9 mouse cellular contexts compared by ENCODE assay signal in the genomic region with DNA sequence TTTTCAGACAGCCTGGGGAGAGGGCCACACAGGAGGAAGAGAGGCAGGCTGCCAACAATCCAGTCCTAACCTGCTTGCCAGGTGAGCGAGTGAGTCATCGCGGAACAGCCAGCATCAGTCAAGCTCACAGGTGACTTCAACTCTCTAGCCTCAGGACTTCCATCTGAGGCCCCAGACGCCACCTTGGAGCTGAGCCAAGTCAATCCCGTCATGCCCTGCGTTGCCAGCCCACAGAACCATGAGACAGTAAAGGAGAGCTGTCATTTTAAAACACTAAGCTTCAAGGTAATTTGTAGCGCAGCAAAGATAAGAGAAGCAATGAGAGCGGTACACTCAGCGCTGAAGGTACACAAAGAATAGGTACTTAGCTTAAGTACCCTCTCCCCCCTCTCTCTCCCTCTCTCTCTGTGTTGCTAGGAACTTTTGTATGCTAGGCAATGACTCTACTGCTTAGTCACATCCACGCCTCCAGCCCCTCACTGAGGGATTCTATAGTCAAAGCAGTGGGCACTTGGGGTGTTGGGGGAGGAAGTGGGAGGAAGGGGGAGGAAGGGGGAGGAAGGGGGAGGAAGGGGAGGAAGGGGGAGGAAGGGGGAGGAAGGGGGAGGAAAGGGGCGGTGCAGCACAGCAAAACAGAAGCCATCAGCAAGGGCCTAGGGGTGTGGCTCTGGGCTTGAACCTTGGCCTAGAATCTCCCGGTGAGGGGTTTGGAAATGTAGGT. TPM values are rescaled to one million over a fixed set of nuclear protein-coding genes. Genes with fewer than 3 reads are reported as not detected.
DNase-seq lines count a peak whose midpoint lies in the region; ATAC-seq and TF ChIP-seq lines count a peak whose summit lies in the region.
"Had no signal": no experiment of that assay in that cellular context is flagged by ENCODE, and none has a peak within 500 bp of the region (broad histone marks: within the 10 kb centered on the region; RNA-seq: fewer than 3 reads in every experiment).

No protein-coding gene starts in this region.

- no peak overlapping the region for H3K9ac ChIP-seq in hindbrain, postnatal 0 days (replicated peaks; ENCODE audit: low read length)
- H3K9ac ChIP-seq in lung, postnatal 0 days (replicated peaks; ENCODE audit: low read depth): no peak overlapping the region
- H3K9ac ChIP-seq: limb, embryonic 12.5 days had no signal

- no peaks in the 10 kb centered on the region for H3K27me3 ChIP-seq in hindbrain, postnatal 0 days (ENCODE audit: insufficient read depth, low read length)
- H3K27me3 ChIP-seq in hindbrain, embryonic 10.5 days (ENCODE audit: insufficient read depth, poor library complexity, severe bottlenecking): no peaks in the 10 kb centered on the region
- no peaks in the 10 kb centered on the region for H3K27me3 ChIP-seq in lung, postnatal 0 days (replicated peaks; ENCODE audit: insufficient read depth, low read length)
- H3K27me3 ChIP-seq in spleen, adult 2 months (ENCODE audit: control insufficient read depth, insufficient read depth, low read length): no peaks in the 10 kb centered on the region
- H3K27me3 ChIP-seq: limb, embryonic 12.5 days had no signal

- ATAC-seq in hindbrain, postnatal 0 days: no peak
- peak; percentile 68 for ATAC-seq in common myeloid progenitor, adult 5-6 weeks (replicated peaks; ENCODE audit: low read depth, poor library complexity, severe bottlenecking)
- ATAC-seq in lung, postnatal 0 days: peak; percentile 90

- H3K9me3 ChIP-seq in hindbrain, postnatal 0 days (ENCODE audit: low read length): no peaks in the 10 kb centered on the region
- H3K9me3 ChIP-seq in hindbrain, embryonic 10.5 days: no peaks in the 10 kb centered on the region
- H3K9me3 ChIP-seq in lung, postnatal 0 days (ENCODE audit: low read length): no peaks in the 10 kb centered on the region
- H3K9me3 ChIP-seq: limb, embryonic 12.5 days had no signal

- peak; percentile 79 for TF ChIP-seq EP300 in lung, postnatal 0 days (IDR thresholded peaks at IDR 0.05)

- no peak for TF ChIP-seq CTCF in hindbrain, postnatal 0 days (IDR thresholded peaks at IDR 0.05; ENCODE audit: low read depth)
- no peak for TF ChIP-seq CTCF in lung, postnatal 0 days (IDR thresholded peaks at IDR 0.05)
- no peak for TF ChIP-seq CTCF in spleen, adult 2 months (IDR thresholded peaks at IDR 0.05; ENCODE audit: extremely low read depth, insufficient read depth, insufficient read length, insufficient replicate concordance)

- WGBS in hindbrain, postnatal 0 days: 45% methylated on average over 12 of the region's 12 CpGs
- WGBS in hindbrain, embryonic 10.5 days: 88% methylated on average over 12 of the region's 12 CpGs
- WGBS in lung, postnatal 0 days: 26% methylated on average over 12 of the region's 12 CpGs
- 9% methylated on average over 12 of the region's 12 CpGs for WGBS in spleen, adult 2 months

- DNase-seq in hindbrain, postnatal 0 days (ENCODE audit: low spot score): peak; percentile 68
- DNase-seq in hindbrain, embryonic 10.5 days (ENCODE audit: low spot score): no peak
- DNase-seq in NIH3T3 (ENCODE audit: low read depth): peak; percentile 19
- DNase-seq in kidney, adult 11 months: peak; percentile 88
- peak; percentile 96 for DNase-seq in lung, postnatal 0 days (ENCODE audit: low spot score)
- DNase-seq in spleen, adult 2 months (ENCODE audit: low read depth in 1 of 2, low spot score in 2 of 2): peak; percentile 70 to 78
- no peak for DNase-seq in embryo, embryonic 10.5 days (ENCODE audit: low spot score)

- peak overlapping the region; percentile 21; the same call in 1 of the 2 replicates for H3K4me2 ChIP-seq in hindbrain, postnatal 0 days (ENCODE audit: low read depth, low read length)
- H3K4me2 ChIP-seq in lung, postnatal 0 days (replicated peaks; ENCODE audit: low read depth, low read length): no peak overlapping the region
- H3K4me2 ChIP-seq: limb, embryonic 12.5 days had no signal

- no peaks in the 10 kb centered on the region for H3K36me3 ChIP-seq in hindbrain, postnatal 0 days (ENCODE audit: insufficient read depth, low read length)
- no peaks in the 10 kb centered on the region for H3K36me3 ChIP-seq in hindbrain, embryonic 10.5 days
- H3K36me3 ChIP-seq in lung, postnatal 0 days (ENCODE audit: insufficient read depth, low read length): no peaks in the 10 kb centered on the region
- H3K36me3 ChIP-seq in spleen, adult 2 months (ENCODE audit: control insufficient read depth, insufficient read depth, low read length): no peaks in the 10 kb centered on the region
- H3K36me3 ChIP-seq: limb, embryonic 12.5 days had no signal

- no peak overlapping the region for H3K4me3 ChIP-seq in hindbrain, postnatal 0 days (ENCODE audit: low read length)
- no peak overlapping the region for H3K4me3 ChIP-seq in hindbrain, embryonic 10.5 days
- H3K4me3 ChIP-seq in lung, postnatal 0 days (ENCODE audit: low read depth, low read length): no peak overlapping the region
- H3K4me3 ChIP-seq in spleen, adult 2 months (ENCODE audit: extremely low read depth, insufficient read depth, insufficient read length): no peak overlapping the region
- H3K4me3 ChIP-seq: limb, embryonic 12.5 days had no signal

- peaks cover 3% of the 10 kb centered on the region; the same call in 1 of the 2 replicates for H3K4me1 ChIP-seq in hindbrain, postnatal 0 days (ENCODE audit: insufficient read depth, low read length)
- H3K4me1 ChIP-seq in hindbrain, embryonic 10.5 days (replicated peaks): peaks cover 5% of the 10 kb centered on the region; the same call in 1 of the 2 replicates
- no peaks in the 10 kb centered on the region for H3K4me1 ChIP-seq in lung, postnatal 0 days (ENCODE audit: insufficient read depth, low read depth, low read length)
- H3K4me1 ChIP-seq in spleen, adult 2 months (ENCODE audit: control insufficient read depth, insufficient read depth, insufficient read length): peaks cover 13% of the 10 kb centered on the region
- H3K4me1 ChIP-seq: limb, embryonic 12.5 days had no signal

- TF ChIP-seq POLR2A in spleen, adult 2 months (IDR thresholded peaks at IDR 0.05; ENCODE audit: low read depth, low read length): no peak

- no peak overlapping the region for H3K27ac ChIP-seq in hindbrain, postnatal 0 days
- H3K27ac ChIP-seq in hindbrain, embryonic 10.5 days: no peak overlapping the region
- H3K27ac ChIP-seq in lung, postnatal 0 days (ENCODE audit: low read length): peak overlapping the region; percentile 59
- peak overlapping the region; percentile 67 for H3K27ac ChIP-seq in spleen, adult 2 months (ENCODE audit: insufficient read depth, low read length)
- H3K27ac ChIP-seq: limb, embryonic 12.5 days had no signal

RNA-seq across cellular contexts. Expression of gene Agfg2, which starts 22.5 kb away (rescaled TPM):
- total RNA-seq in hindbrain, postnatal 0 days (2014; rRNA removed): 18.7 and 27.0 TPM in 2 replicates
- polyA plus RNA-seq in hindbrain, postnatal 0 days (2015; fragmentation: Nextera tagmentation; extraction: Ambion mirVana): 16.4 and 17.5 TPM in 2 replicates
- polyA plus RNA-seq in hindbrain, embryonic 10.5 days (2016; fragmentation: Nextera tagmentation; extraction: Ambion mirVana): 25.9 and 27.6 TPM in 2 replicates
- 10.1 and 15.7 TPM in 2 replicates for total RNA-seq in common myeloid progenitor, adult 5-6 weeks (2017)
- 14.2 and 14.9 TPM in 2 replicates for polyA plus RNA-seq in lung, postnatal 0 days (2015; fragmentation: Nextera tagmentation; extraction: Ambion mirVana)
- 16.5 and 23.3 TPM in 2 replicates for polyA plus RNA-seq in spleen, adult 2 months (2012; rRNA removed)

RNA-seq across cellular contexts. Expression of gene Nyap1, which starts 34.3 kb away (rescaled TPM):
- 192 and 215 TPM in 2 replicates for total RNA-seq in hindbrain, postnatal 0 days (2014; rRNA removed)
- 30.0 and 33.2 TPM in 2 replicates for polyA plus RNA-seq in hindbrain, postnatal 0 days (2015; fragmentation: Nextera tagmentation; extraction: Ambion mirVana)
- polyA plus RNA-seq in hindbrain, embryonic 10.5 days (2016; fragmentation: Nextera tagmentation; extraction: Ambion mirVana): 4.7 and 9.5 TPM in 2 replicates
- total RNA-seq in common myeloid progenitor, adult 5-6 weeks (2017): 0.05 TPM in 1 of 2 replicates, not detected in the other
- polyA plus RNA-seq in lung, postnatal 0 days (2015; fragmentation: Nextera tagmentation; extraction: Ambion mirVana): 0.51 and 0.65 TPM in 2 replicates
- polyA plus RNA-seq in spleen, adult 2 months (2012; rRNA removed): 1.2 and 1.9 TPM in 2 replicates

RNA-seq across cellular contexts. Expression of gene Tsc22d4, which starts 38.5 kb away (rescaled TPM):
- 383 and 444 TPM in 2 replicates for total RNA-seq in hindbrain, postnatal 0 days (2014; rRNA removed)
- polyA plus RNA-seq in hindbrain, postnatal 0 days (2015; fragmentation: Nextera tagmentation; extraction: Ambion mirVana): 251 and 270 TPM in 2 replicates
- 82.5 and 86.0 TPM in 2 replicates for polyA plus RNA-seq in hindbrain, embryonic 10.5 days (2016; fragmentation: Nextera tagmentation; extraction: Ambion mirVana)
- total RNA-seq in common myeloid progenitor, adult 5-6 weeks (2017): 86.7 and 97.2 TPM in 2 replicates
- 119 and 129 TPM in 2 replicates for polyA plus RNA-seq in lung, postnatal 0 days (2015; fragmentation: Nextera tagmentation; extraction: Ambion mirVana)
- 133 and 180 TPM in 2 replicates for polyA plus RNA-seq in spleen, adult 2 months (2012; rRNA removed)

Comparison
In these comparisons a context has a peak if more than half of its experiments do, and no peak if none do; other contexts are left out.
1. DNase-seq: peak in hindbrain, postnatal 0 days (single experiment), NIH3T3 (single experiment), kidney, adult 11 months (single experiment), lung, postnatal 0 days (single experiment) and spleen, adult 2 months (2 of 2); none in hindbrain, embryonic 10.5 days (single experiment) and embryo, embryonic 10.5 days (single experiment).
2. H3K27ac ChIP-seq: peak in lung, postnatal 0 days (single experiment) and spleen, adult 2 months (single experiment); none in hindbrain, postnatal 0 days (single experiment) and hindbrain, embryonic 10.5 days (single experiment).